Mouse (Mus musculus) midbrain, embryonic 12.5 days (tissue): Measurements from ENCODE around the gene Calm3. TPM values are rescaled to one million over a fixed set of nuclear protein-coding genes. Genes with fewer than 3 reads are reported as not detected.

Source experiments
- polyA plus RNA-seq: library from polyadenylated mRNA; unstranded; fragments of >200 nt; fragmentation: Nextera tagmentation; extraction: Ambion mirVana; gene quantifications from 2 replicates; pipeline ENCODE4 v1.2.1, GENCODE M21; 2016

Calm3 gene
- polyA plus RNA-seq, 1 experiment from 2014 or later: 224 TPM

Other genes starting within 250 kb of the Calm3 start
- not detected in 2 replicates for gene Ceacam15, start 248.4 kb downstream of the Calm3 start, polyA plus RNA-seq
- not detected in 2 replicates for gene Ceacam9, start 202.2 kb downstream of the Calm3 start, polyA plus RNA-seq
- 278 and 285 TPM in 2 replicates for gene Ap2s1, start 185.7 kb downstream of the Calm3 start, polyA plus RNA-seq
- 33.3 and 33.6 TPM in 2 replicates for gene Slc1a5, start 142.8 kb downstream of the Calm3 start, polyA plus RNA-seq
- gene Strn4, start 108.2 kb downstream of the Calm3 start, polyA plus RNA-seq: 191 and 196 TPM in 2 replicates
- 36.9 and 41.2 TPM in 2 replicates for gene Fkrp, start 107.4 kb downstream of the Calm3 start, polyA plus RNA-seq
- gene Prkd2, start 81.2 kb downstream of the Calm3 start, polyA plus RNA-seq: 10.2 and 12.0 TPM in 2 replicates
- gene Dact3, start 48.8 kb downstream of the Calm3 start, polyA plus RNA-seq: 4.7 and 6.2 TPM in 2 replicates
- 12.1 and 26.0 TPM in 2 replicates for gene Gng8, start 32.3 kb downstream of the Calm3 start, polyA plus RNA-seq
- gene Ptgir, start 17.6 kb downstream of the Calm3 start, polyA plus RNA-seq: 1.1 and 1.2 TPM in 2 replicates
- 49.3 and 55.3 TPM in 2 replicates for gene Pnmal2, start 20.6 kb upstream of the Calm3 start, polyA plus RNA-seq
- 28.8 and 34.8 TPM in 2 replicates for gene Pnmal1, start 35.6 kb upstream of the Calm3 start, polyA plus RNA-seq
- gene Gm42372, start 59.0 kb upstream of the Calm3 start, polyA plus RNA-seq: 1.7 and 1.8 TPM in 2 replicates
- gene Ccdc8, start 68.6 kb upstream of the Calm3 start, polyA plus RNA-seq: 7.0 and 12.6 TPM in 2 replicates
- gene Ppp5c, start 103.8 kb upstream of the Calm3 start, polyA plus RNA-seq: 102 TPM in 2 replicates
- gene Hif3a, start 138.3 kb upstream of the Calm3 start, polyA plus RNA-seq: 4.9 and 5.1 TPM in 2 replicates
- 0.21 and 0.23 TPM in 2 replicates for gene Psg16, start 149.9 kb upstream of the Calm3 start, polyA plus RNA-seq
- gene Ceacam3, start 226.2 kb upstream of the Calm3 start, polyA plus RNA-seq: not detected in 2 replicates